Mouse (Mus musculus) cerebellum, adult 9-11 months (tissue): ENCODE measurements around the gene Efs.
A peak's percentile ranks its signal among the peaks of the same experiment; 100 is the strongest.

Experiments used
- DNase-seq: peaks from one replicate; pipeline ENCODE4 v3.0.0; 2022

Gene Efs

GRCm38 (mm10) chr14:54912886-54913285, 13.0 kb downstream of the Efs start, which contains the start of gene Slc22a17:
Slc22a17 (minus strand) TSS chr14:54913132.
- peak; percentile 86 for DNase-seq

- DNase-seq: peak; percentile 61
These were observed 13.6 kb downstream of the Efs start for GRCm38 (mm10) chr14:54912109-54912850.

- no peak for DNase-seq
These were observed 17.2 kb downstream of the Efs start for GRCm38 (mm10) chr14:54908682-54909081.

GRCm38 (mm10) chr14:54903641-54904040, 22.3 kb downstream of the Efs start:
- DNase-seq: no peak

GRCm38 (mm10) chr14:54900383-54900782, 25.5 kb downstream of the Efs start:
- DNase-seq: peak; percentile 67

GRCm38 (mm10) chr14:54897445-54897844, 28.5 kb downstream of the Efs start:
- no peak for DNase-seq

GRCm38 (mm10) chr14:54894296-54895151, 31.4 kb downstream of the Efs start:
- DNase-seq: no peak

- peak; percentile 100 for DNase-seq
These were observed 32.2 kb downstream of the Efs start for GRCm38 (mm10) chr14:54893651-54894181.

GRCm38 (mm10) chr14:54892200-54892599, 33.7 kb downstream of the Efs start, which contains the start of gene Pabpn1:
Pabpn1 (plus strand) TSS chr14:54892500.
- no peak for DNase-seq

- no peak for DNase-seq
These were observed 40.6 kb downstream of the Efs start for GRCm38 (mm10) chr14:54885309-54885708.

GRCm38 (mm10) chr14:54884022-54884712, 41.8 kb downstream of the Efs start:
- DNase-seq: peak; percentile 47

- DNase-seq: peak; percentile 88
These were observed 42.5 kb downstream of the Efs start, which contains the start of the genes Bcl2l2 and Gm20521 for GRCm38 (mm10) chr14:54883154-54884021. Bcl2l2 (plus strand) TSS chr14:54883377. Gm20521 (plus strand) TSS chr14:54883441.

- peak; percentile 84 for DNase-seq
These were observed 48.7 kb downstream of the Efs start, which contains the start of gene Ppp1r3e for GRCm38 (mm10) chr14:54877048-54877715. Ppp1r3e (minus strand) TSS chr14:54877550.

- DNase-seq: peak; percentile 96
These were observed 49.3 kb downstream of the Efs start for GRCm38 (mm10) chr14:54876539-54877047.

- DNase-seq: no peak
These were observed 49.9 kb downstream of the Efs start for GRCm38 (mm10) chr14:54875844-54876538.

- no peak for DNase-seq
These were observed 51.8 kb downstream of the Efs start for GRCm38 (mm10) chr14:54874165-54874564.

GRCm38 (mm10) chr14:54870861-54871260, 55.1 kb downstream of the Efs start, which contains the start of gene Homez:
Homez (minus strand) TSS chr14:54870961.
- DNase-seq: no peak

GRCm38 (mm10) chr14:54868026-54868425, 57.9 kb downstream of the Efs start:
- no peak for DNase-seq

GRCm38 (mm10) chr14:54866936-54867335, 59.0 kb downstream of the Efs start:
- no peak for DNase-seq
